Mouse (Mus musculus): ENCODE measurements at regions not wholly inside any gene's neighbourhood (a gene's known extent, or its start where the extent isn't known, plus 50 kb on each side); places are given as distances from the start of the nearest gene placed in this dataset.
A peak's percentile ranks its signal among the peaks of the same experiment; 100 is the strongest.

DNA sequence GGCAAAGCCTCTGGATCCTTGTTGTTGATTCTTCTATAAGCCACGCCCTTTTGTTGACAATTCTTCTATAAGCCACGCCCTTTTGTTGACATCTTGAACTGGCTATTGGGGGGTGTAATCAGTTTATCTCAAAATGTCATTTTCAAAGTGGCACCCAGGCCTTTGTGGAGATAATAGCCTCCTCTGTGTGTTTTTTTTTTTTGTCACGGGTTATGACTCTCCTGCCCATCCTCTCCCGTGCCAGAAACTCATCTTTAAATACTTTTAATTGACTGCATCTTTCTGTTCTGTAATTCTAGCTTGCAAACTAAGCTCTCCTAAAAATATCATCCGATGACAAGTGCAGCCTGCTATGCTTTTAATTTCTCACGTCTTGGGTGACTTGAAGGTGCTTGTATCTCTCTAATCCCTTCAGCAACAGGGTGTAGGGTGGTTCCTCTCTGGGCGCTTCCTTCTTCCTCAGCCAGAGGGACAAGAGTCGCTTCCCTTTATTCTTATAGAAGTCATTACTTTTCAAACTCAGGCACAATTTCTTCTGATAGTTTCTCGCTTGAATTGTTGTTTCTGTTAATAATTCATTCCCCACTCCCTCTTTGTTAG, 77.0 kb upstream of the Slc38a2 start (continued):
- TF ChIP-seq BHLHE40 (IDR thresholded peaks at IDR 0.05; ENCODE audit: borderline replicate concordance, low read depth, low read length) (peak; percentile 60; the same call in 1 of the 2 replicates), HCFC1 (IDR thresholded peaks at IDR 0.05; ENCODE audit: low read depth, low read length) (0 out of 2 replicates have a peak, but pooled peaks have one; percentile 26), MYB (IDR thresholded peaks at IDR 0.05; ENCODE audit: low read depth, low read length) (no peak), ZNF384 (IDR thresholded peaks at IDR 0.05; ENCODE audit: low read depth, low read length) (peak; percentile 78), NELFE (IDR thresholded peaks at IDR 0.05; ENCODE audit: low read depth, low read length) (no peak), MXI1 (IDR thresholded peaks at IDR 0.05; ENCODE audit: low read depth, low read length) (peak; percentile 71; the same call in 1 of the 2 replicates), MEF2A (IDR thresholded peaks at IDR 0.05; ENCODE audit: extremely low read depth, insufficient replicate concordance, low read depth, low read length, poor library complexity, severe bottlenecking) (no peak), SMC3 (IDR thresholded peaks at IDR 0.05; ENCODE audit: low read depth, low read length) (no peak), E2F4 (IDR thresholded peaks at IDR 0.05; ENCODE audit: borderline replicate concordance, low read depth, low read length) (no peak), POLR2A (IDR thresholded peaks at IDR 0.05; ENCODE audit: control insufficient read depth in 1 of 2, insufficient read depth in 1 of 2, low read depth in 1 of 2, low read length in 2 of 2, poor library complexity in 1 of 2) (peak in 1 of 2 experiments; percentile 39; a peak in 1 of 4 replicates), RCOR1 (IDR thresholded peaks at IDR 0.05; ENCODE audit: low read depth, low read length) (peak; percentile 25; the same call in 1 of the 2 replicates), RAD21 (IDR thresholded peaks at IDR 0.05; ENCODE audit: low read depth, low read length) (no peak), MYC (IDR thresholded peaks at IDR 0.05; ENCODE audit: low read depth, low read length) (peak; percentile 55; the same call in 1 of the 2 replicates), NRF1 (IDR thresholded peaks at IDR 0.05; ENCODE audit: insufficient read depth, low read depth, low read length, poor library complexity, severe bottlenecking) (no peak)

DNA sequence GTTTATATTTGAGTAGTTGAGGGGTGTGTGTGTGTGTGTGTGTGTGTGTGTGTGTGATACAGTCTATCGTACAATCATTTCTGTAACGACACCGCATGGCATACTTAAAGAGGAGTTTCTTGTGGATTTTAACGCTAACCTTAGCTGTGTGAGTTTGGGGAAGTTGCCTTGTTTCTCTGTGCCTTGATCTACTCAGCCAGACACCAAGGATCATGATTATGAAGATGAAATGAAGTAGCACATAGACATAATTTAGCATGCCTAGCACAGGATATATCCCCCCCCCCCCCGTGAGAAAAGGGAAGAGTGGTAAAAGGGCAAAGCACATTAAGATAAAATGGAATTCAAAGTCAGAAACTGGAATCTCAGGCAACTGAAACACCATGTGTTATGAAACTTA, 75.6 kb upstream of the Slc38a2 start:
- no peaks in the 10 kb centered on the region for H3K79me2 ChIP-seq (ENCODE audit: control insufficient read depth, insufficient read depth, low read length, poor library complexity)
- no peaks in the 10 kb centered on the region for H3K27me3 ChIP-seq (ENCODE audit: control insufficient read depth in 1 of 2, insufficient read depth in 2 of 2, low read length in 2 of 2)
- H3K4me3 ChIP-seq (ENCODE audit: control insufficient read depth in 1 of 2, insufficient read depth in 1 of 2, low read depth in 2 of 2, low read length in 2 of 2) = peak overlapping the region in 1 of 2 experiments; percentile 6; a peak in 2 of 4 replicates
- H3K4me1 ChIP-seq (ENCODE audit: control insufficient read depth in 1 of 2, insufficient read depth in 2 of 2, low read length in 2 of 2) = peaks cover 28 to 46% of the 10 kb centered on the region in 2 experiments
- peak overlapping the region; percentile 27; the same call in 1 of the 2 replicates for H3K9ac ChIP-seq (ENCODE audit: control insufficient read depth, low read depth, low read length, poor library complexity, severe bottlenecking)
- no peaks in the 10 kb centered on the region for H3K9me3 ChIP-seq (replicated peaks; ENCODE audit: insufficient read depth, low read length)
- DNase-seq (ENCODE audit: low read depth, low spot score) = peak; percentile 82
- peaks cover 0 to 47% of the 10 kb centered on the region in 2 experiments; a peak in 2 of 4 replicates for H3K36me3 ChIP-seq (ENCODE audit: control insufficient read depth in 1 of 2, insufficient read depth in 2 of 2, low read length in 2 of 2)
- TF ChIP-seq MYC (IDR thresholded peaks at IDR 0.05; ENCODE audit: low read depth, low read length) (peak; percentile 66), GATA1 (IDR thresholded peaks at IDR 0.05; ENCODE audit: low read depth, low read length) (peak; percentile 45; the same call in 1 of the 2 replicates), UBTF (IDR thresholded peaks at IDR 0.05; ENCODE audit: borderline replicate concordance, insufficient read depth, low read depth, low read length) (no peak), EP300 (IDR thresholded peaks at IDR 0.05; ENCODE audit: low read depth in 1 of 2, low read length in 2 of 2) (peak; percentile 42 to 68; a peak in 3 of 4 replicates), ETS1 (IDR thresholded peaks at IDR 0.05; ENCODE audit: low read depth, low read length) (peak; percentile 30; the same call in 1 of the 2 replicates), POLR2A (IDR thresholded peaks at IDR 0.05; ENCODE audit: control insufficient read depth in 1 of 2, insufficient read depth in 1 of 2, low read depth in 1 of 2, low read length in 2 of 2, poor library complexity in 1 of 2) (no peak), SMC3 (IDR thresholded peaks at IDR 0.05; ENCODE audit: low read depth, low read length) (no peak), GABPA (IDR thresholded peaks at IDR 0.05; ENCODE audit: low read depth, low read length) (no peak), SIN3A (IDR thresholded peaks at IDR 0.05; ENCODE audit: low read length) (peak; percentile 55; the same call in 1 of the 2 replicates), MEF2A (IDR thresholded peaks at IDR 0.05; ENCODE audit: extremely low read depth, insufficient replicate concordance, low read depth, low read length, poor library complexity, severe bottlenecking) (no peak), MAX (IDR thresholded peaks at IDR 0.05; ENCODE audit: low read length) (peak; percentile 19; the same call in 1 of the 2 replicates), TCF12 (IDR thresholded peaks at IDR 0.05; ENCODE audit: low read depth, low read length) (peak; percentile 32; the same call in 1 of the 2 replicates), KAT2A (conservative IDR thresholded peaks at IDR 0.05; ENCODE audit: low read depth, low read length) (no peak), POLR2AphosphoS2 (IDR thresholded peaks at IDR 0.05; ENCODE audit: low read length) (no peak), MAZ (IDR thresholded peaks at IDR 0.05; ENCODE audit: low read depth, low read length) (peak; percentile 39; the same call in 1 of the 2 replicates)
- H3K27ac ChIP-seq (ENCODE audit: control insufficient read depth, low read depth, low read length) = peak overlapping the region; percentile 59

Data from MEL (cell line).